Mouse (Mus musculus) kidney, postnatal 10 days (tissue): Measurements from ENCODE around the gene Rab34.
"Not testable (repeated sequence)": the region's sequence is repeated elsewhere in the genome, so short reads cannot be mapped to it uniquely, and the experiment has no call there.

Experiments
- DNase-seq: peaks from one replicate; pipeline ENCODE4 v3.0.0; 2021; ENCODE audit warnings: mixed read lengths

Gene Rab34

DNA sequence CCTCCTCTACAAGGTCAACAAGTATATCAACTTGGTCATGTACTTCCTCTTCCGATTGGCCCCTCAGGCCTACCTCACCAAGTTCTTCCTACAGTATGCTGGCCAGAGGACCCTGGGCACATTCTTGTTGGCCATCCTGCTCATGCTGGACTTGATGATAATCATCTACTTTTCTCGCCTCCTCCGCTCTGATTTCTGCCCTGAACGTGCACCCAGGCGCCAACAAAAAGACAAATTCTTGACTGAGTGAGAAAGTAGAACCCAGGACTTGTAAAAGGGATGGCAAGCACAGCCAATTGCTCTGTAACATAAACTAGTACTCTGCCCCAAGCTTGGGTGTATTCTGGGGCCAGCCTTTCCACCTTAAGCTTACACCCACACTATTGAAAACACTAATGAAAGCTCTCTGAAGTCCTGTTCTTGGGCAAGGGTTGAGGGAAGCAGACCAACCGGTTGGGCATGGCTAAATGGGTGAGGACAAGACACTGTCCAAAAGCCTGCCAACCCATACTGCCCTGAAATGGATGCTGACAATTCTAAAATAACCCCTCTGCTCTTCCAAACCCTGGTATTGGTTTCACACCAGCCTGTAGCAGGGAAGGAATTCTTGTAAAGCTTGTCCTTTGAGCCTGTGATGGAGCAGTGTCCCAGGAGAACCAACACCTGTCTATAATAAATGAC lies 8.0 kb upstream of the Rab34 start:
- DNase-seq, result no peak

DNA sequence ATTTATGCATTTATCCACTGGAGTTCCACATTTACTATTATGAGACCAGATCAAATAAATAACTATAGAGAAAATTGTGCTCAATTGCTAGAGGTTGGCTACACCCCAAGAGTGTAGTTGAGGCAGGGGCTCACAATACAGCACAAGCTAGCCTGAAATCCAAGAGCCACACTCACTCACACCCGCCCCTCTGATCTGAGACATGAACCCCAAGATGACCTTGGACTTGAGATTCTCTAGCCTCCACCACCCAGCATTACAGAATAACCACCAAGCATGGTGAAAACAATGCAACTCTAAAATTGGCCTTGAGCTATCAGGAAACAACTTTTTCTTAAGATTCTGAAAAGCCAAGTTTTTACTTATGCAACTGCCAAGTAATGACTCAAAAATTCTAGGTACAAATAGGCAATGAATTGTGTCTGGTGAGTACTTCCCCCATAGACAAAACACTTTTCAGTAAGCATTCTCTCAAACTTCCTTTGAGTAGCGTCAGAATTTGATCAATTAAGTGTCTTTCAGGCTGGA lies 6.3 kb upstream of the Rab34 start:
- DNase-seq, result no peak

DNA sequence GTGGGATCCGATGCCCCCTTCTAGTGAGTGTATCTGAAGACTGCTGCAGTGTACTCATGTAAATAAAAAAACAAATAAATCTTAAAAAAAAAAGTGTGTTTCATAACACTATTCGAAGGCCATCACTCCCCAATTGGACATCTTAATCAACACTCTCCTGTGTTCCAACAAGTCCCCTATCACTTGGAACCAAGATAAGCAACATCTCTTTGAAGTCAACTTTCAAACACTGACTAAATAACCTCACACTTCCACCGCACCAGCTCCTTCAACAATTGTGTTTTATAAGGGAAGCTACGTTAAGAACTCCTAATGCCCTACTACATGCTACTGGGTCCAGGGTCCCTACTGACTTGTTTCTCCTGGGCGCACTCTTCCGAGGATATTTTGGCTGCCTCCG lies 5.8 kb upstream of the Rab34 start:
- DNase-seq, result no peak

GRCm38 (mm10) chr11:78182961-78183844 lies 5.0 kb upstream of the Rab34 start, which contains the start of gene Rpl23a:
Gene Rpl23a, minus strand, starts transcription at chr11:78183584.
- DNase-seq, result peak; percentile 83

GRCm38 (mm10) chr11:78183884-78184514 lies 4.2 kb upstream of the Rab34 start:
- no peak for DNase-seq

- not testable (repeated sequence) for DNase-seq
Observed at GRCm38 (mm10) chr11:78184702-78185101, 3.5 kb upstream of the Rab34 start.

- peak; percentile 89 for DNase-seq
Observed at GRCm38 (mm10) chr11:78189234-78190040, 1.2 kb downstream of the Rab34 start.

- DNase-seq, result peak; percentile 75
Observed at GRCm38 (mm10) chr11:78190041-78190440, 1.8 kb downstream of the Rab34 start.

DNA sequence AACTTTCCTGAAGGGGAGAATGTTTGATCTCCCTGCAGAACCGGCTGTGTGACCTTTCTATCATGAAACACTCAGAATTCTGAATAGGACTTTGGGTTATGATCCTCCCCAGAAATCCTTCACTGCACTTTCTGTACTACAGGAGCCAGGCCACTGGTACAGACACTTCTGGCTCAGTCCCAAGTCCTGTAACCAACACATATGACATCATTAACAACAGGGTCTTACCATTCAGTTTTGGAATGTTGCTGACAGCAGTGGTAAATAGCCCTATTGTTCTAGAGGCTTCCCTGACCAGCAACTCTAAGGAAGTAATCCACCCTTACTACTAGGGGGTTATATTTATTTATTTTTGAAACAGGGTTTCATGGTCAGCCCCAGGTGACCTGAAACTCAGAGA lies 4.9 kb downstream of the Rab34 start, which contains the start of gene Proca1:
Gene Proca1, plus strand, starts transcription at position 280 of the 400 bp plus-strand sequence.
- no peak for DNase-seq

DNA sequence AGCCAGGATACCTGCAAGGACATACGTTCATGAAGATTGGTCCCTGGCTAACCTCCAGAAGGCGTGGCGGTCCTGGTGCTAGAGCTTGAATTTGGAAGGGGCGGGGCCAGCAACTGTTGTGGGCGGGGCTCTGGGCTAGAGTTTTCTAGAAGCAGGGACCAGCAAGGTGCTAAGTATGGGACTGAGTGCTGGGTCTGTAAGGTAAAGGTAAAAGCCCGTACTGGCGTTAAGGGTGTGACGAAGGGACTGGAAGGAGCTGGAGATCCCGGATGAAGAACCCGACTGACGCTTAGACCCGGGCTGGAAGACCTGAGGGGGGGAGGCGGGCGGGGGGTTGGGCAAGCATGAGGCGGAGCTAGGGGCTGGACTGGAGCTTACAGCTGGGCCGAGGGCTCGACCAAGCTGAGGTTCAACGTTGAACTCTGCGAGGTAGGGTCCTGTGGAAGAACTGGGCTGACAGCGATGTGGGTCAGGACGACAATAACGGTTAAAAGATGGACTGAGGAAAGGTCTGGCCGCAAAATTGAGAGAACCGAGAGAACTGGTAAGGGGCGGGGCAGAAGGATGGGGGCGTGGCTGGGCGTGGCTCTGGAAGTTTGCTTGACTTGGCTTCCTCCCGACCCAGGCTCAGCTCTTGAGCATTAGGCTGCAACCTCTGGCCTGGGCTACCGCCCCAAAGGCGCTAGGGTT lies 6.3 kb downstream of the Rab34 start:
- peak; percentile 90 for DNase-seq

- DNase-seq, result no peak
Observed at GRCm38 (mm10) chr11:78195101-78195863, 7.1 kb downstream of the Rab34 start.

DNA sequence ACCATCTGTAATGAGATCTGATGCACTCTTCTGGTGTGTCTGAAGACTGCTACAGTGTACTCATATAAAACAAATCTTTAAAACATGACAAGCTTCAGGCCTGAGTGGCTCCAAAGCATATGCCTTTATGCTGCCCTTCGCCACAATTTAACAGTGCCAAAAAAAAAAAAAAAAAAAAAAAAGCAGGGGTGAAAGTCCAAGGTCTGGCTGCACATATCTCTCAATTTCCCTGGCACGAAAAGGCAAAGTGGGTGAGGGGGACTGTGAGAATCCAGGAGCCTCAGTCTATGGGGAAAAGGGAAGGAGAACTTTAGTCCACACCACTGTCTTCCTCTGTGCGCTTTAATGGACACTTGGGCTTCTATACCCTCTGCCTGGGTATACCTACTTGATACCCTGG lies 14.1 kb downstream of the Rab34 start:
- no peak for DNase-seq

GRCm38 (mm10) chr11:78204287-78204686 lies 16.1 kb downstream of the Rab34 start:
- no peak for DNase-seq

DNA sequence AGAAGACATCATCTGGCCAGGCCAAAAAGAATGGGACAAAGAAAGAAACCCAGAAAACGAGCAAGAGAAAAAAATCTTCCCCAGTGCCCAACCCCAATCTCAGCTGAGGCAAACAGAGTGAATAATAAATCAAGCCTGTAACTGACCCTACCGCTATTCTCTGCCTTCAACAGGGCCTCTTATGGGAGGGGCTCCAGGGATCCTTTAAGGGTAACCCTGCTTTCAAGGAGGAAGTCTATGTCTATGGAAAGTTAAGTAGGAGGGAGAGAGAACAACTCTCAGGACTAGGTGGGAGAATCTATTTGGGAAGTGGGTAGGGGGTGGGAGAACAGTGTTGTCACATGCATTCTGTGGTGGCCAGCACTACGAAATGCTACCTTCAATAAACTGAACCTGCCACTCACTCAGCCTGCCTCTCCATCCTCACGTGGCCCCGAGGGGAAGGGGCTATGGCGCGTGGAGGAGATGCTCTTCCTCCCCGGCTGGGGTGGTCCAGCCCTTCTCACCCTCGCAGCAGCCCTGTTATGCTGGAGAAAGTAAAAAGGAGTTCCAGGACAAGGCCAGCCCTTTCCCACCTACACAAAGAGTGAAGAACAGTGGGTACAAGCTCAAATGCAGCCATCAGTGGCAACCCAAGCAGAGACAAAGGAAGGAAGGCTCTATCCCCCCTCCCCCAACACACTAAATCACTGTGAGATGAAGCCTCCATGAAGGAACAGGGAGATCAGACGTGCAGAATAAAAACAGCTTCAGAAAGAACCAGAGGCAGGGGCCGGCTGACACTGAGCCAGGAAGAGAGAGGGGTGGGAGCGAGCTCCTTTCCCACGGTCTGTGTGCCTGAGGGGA lies 17.4 kb downstream of the Rab34 start:
- no peak for DNase-seq

DNA sequence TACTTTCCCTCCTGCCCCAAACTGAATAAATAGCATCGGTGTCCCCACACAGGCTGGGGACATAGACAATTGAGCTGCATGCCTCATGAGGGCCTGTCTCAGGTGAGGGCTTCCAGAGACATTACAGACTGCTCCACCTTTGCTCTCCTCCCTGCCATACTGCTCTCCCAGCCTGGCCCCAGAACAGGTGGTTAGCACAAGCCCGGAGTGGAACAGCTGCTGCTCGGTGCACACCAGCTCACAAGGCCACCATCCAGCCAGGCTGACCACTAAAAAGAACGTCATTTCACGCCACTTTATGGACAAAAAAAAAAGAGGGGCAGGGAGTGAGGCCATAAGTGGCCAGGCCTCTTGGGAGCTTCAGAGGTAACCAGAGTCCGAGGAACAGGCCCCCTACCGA lies 19.0 kb downstream of the Rab34 start:
- no peak for DNase-seq

- DNase-seq, result no peak
Observed at GRCm38 (mm10) chr11:78209886-78210285, 21.7 kb downstream of the Rab34 start.

- DNase-seq, result no peak
Observed at GRCm38 (mm10) chr11:78210615-78211014, 22.4 kb downstream of the Rab34 start.

DNA sequence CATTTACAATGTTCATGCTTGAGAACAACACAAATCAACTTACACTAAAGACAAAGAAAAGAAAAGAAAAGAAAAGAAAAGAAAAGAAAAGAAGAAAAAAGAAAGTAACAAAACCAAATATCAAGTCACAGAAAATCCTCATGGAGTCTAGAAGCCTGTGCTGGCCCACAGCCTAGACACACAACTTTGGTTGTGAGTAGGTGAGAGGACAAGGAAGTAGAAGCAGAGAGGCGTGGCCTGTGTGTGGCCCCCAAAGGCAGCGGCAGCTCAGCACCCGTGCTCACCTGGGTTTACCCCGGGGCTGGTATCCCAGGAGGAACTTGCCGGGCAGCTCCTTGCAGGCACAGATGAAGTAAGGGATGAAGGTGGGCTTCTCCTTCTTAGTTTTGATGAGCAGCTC lies 23.3 kb downstream of the Rab34 start:
- DNase-seq, result no peak

GRCm38 (mm10) chr11:78213086-78213817 lies 25.0 kb downstream of the Rab34 start:
- DNase-seq, result no peak
